Mouse (Mus musculus) cerebellum, adult 2 months (tissue): Measurements from ENCODE around the gene Pla2g2e.

Experiments used
- CTCF ChIP-seq: fragments of 200-500 bp; IDR thresholded peaks from 2 replicates; pipeline ENCODE4 v1.5.1; 2011; ENCODE audit warnings: low read depth, mild to moderate bottlenecking, control low read depth, low read length, moderate library complexity, borderline replicate concordance; ENCODE audit not compliant: insufficient read depth
- POLR2A ChIP-seq: fragments of 200-500 bp; IDR thresholded peaks from 2 replicates; pipeline ENCODE4 v1.6.1; 2011; ENCODE audit warnings: low read length, control low read depth, borderline replicate concordance; ENCODE audit not compliant: insufficient read depth

DNA sequence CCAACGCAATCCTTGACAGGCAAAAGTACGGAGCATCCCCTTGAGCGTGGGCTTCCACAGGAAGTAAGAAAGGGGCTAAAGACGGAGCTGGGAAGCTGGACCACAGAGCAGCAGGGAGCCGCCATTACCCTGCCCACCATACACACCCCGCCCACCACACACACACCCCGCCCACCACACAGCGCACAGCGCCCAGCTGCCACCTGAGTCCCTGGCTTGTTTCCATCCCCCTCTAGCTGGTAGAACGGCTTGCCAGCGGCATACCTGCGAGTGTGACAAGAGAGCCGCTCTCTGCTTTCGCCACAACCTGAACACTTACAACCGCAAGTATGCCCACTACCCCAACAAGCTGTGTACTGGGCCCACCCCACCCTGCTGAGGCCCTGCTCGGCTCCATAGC is 4.4 kb downstream of the Pla2g2e start:
- no peak for TF ChIP-seq CTCF
- no peak for TF ChIP-seq POLR2A
